Mouse (Mus musculus): Measurements from ENCODE around the gene Jmjd8. TPM values are rescaled to one million over a fixed set of nuclear protein-coding genes. Genes with fewer than 3 reads are reported as not detected.
A peak's percentile ranks its signal among the peaks of the same experiment; 100 is the strongest.

The Jmjd8 gene
- total RNA-seq, 2 experiments from 2014 or later: 59.1 to 59.6 TPM

GRCm38 (mm10) chr17:25829558-25830017, 921 bp downstream of the Jmjd8 start:
- intact Hi-C loops (cut with DNase I): no loop called here
- DNase-seq (ENCODE audit: low spot score in 2 of 2): no peak

- intact Hi-C loops (cut with DNase I): no loop called here
- no peak for DNase-seq (ENCODE audit: low spot score in 2 of 2)
Measured at GRCm38 (mm10) chr17:25830200-25830753, 1.6 kb downstream of the Jmjd8 start.

- intact Hi-C loops (cut with DNase I): no loop called here
- no peak for DNase-seq (ENCODE audit: low spot score in 2 of 2)
Measured at GRCm38 (mm10) chr17:25830806-25831431, 2.3 kb downstream of the Jmjd8 start.

GRCm38 (mm10) chr17:25831451-25832281, 3.0 kb downstream of the Jmjd8 start:
- no peak for DNase-seq (ENCODE audit: low spot score in 2 of 2)

GRCm38 (mm10) chr17:25832436-25833290, 4.0 kb downstream of the Jmjd8 start:
- intact Hi-C loops (cut with DNase I): loop anchor here (1.0 kb wide), 1 partner anchor 43 kb away; the partner anchor contains the start of gene Mettl26
- peak; percentile 98 to 99 for DNase-seq (ENCODE audit: low spot score in 2 of 2)

More at GRCm38 (mm10) chr17:25831451-25832281, 3.0 kb downstream of the Jmjd8 start:
- intact Hi-C loops (cut with DNase I): no loop called here

GRCm38 (mm10) chr17:25833291-25833663, 4.6 kb downstream of the Jmjd8 start, which contains the start of gene Stub1:
TSS of gene Stub1 (minus strand) at chr17:25833404.
- DNase-seq (ENCODE audit: low spot score in 2 of 2): peak; percentile 83 to 90
- intact Hi-C loops (cut with DNase I): loop anchor here (1.0 kb wide), 1 partner anchor 42 kb away; the partner anchor contains the start of gene Mettl26

- no peak for DNase-seq (ENCODE audit: low spot score in 2 of 2)
- intact Hi-C loops (cut with DNase I): loop anchor here (1.0 kb wide), 1 partner anchor 41 kb away; the partner anchor contains the start of gene Mettl26
Measured at GRCm38 (mm10) chr17:25833961-25834594, 5.4 kb downstream of the Jmjd8 start.

- intact Hi-C loops (cut with DNase I): no loop called here
- DNase-seq (ENCODE audit: low spot score in 2 of 2): no peak
Measured at GRCm38 (mm10) chr17:25834595-25835222, 6.0 kb downstream of the Jmjd8 start.

- intact Hi-C loops (cut with DNase I): no loop called here
- no peak for DNase-seq (ENCODE audit: low spot score in 2 of 2)
Measured at GRCm38 (mm10) chr17:25835301-25835700, 6.6 kb downstream of the Jmjd8 start.

- DNase-seq (ENCODE audit: low spot score in 2 of 2): no peak
- intact Hi-C loops (cut with DNase I): no loop called here
Measured at GRCm38 (mm10) chr17:25835816-25836215, 7.1 kb downstream of the Jmjd8 start.

- intact Hi-C loops (cut with DNase I): no loop called here
- no peak for DNase-seq (ENCODE audit: low spot score in 2 of 2)
Measured at GRCm38 (mm10) chr17:25836397-25837075, 7.9 kb downstream of the Jmjd8 start.

GRCm38 (mm10) chr17:25837076-25837410, 8.4 kb downstream of the Jmjd8 start, which contains the start of gene Rhbdl1:
TSS of gene Rhbdl1 (minus strand) at chr17:25837295.
- intact Hi-C loops (cut with DNase I): no loop called here
- DNase-seq (ENCODE audit: low spot score in 2 of 2): peak; percentile 90 to 93

GRCm38 (mm10) chr17:25837533-25837932, 8.9 kb downstream of the Jmjd8 start:
- DNase-seq (ENCODE audit: low spot score in 2 of 2): peak in 1 of 2 experiments; percentile 67
- intact Hi-C loops (cut with DNase I): no loop called here

GRCm38 (mm10) chr17:25838904-25839303, 10.2 kb downstream of the Jmjd8 start:
- DNase-seq (ENCODE audit: low spot score in 2 of 2): no peak

GRCm38 (mm10) chr17:25839455-25840235, 11.0 kb downstream of the Jmjd8 start:
- no peak for DNase-seq (ENCODE audit: low spot score in 2 of 2)
- intact Hi-C loops (cut with DNase I): no loop called here

More at GRCm38 (mm10) chr17:25838904-25839303, 10.2 kb downstream of the Jmjd8 start:
- intact Hi-C loops (cut with DNase I): no loop called here

- intact Hi-C loops (cut with DNase I): no loop called here
- DNase-seq (ENCODE audit: low spot score in 2 of 2): no peak
Measured at GRCm38 (mm10) chr17:25840519-25840918, 11.9 kb downstream of the Jmjd8 start.
